Mouse (Mus musculus): ENCODE data around the gene Kif2a. TPM values are rescaled to one million over a fixed set of nuclear protein-coding genes. Genes with fewer than 3 reads are reported as not detected.
A peak's percentile ranks its signal among the peaks of the same experiment; 100 is the strongest.

Kif2a gene
- polyA plus RNA-seq, 1 experiment from 2014 or later = 6.1 TPM

DNA sequence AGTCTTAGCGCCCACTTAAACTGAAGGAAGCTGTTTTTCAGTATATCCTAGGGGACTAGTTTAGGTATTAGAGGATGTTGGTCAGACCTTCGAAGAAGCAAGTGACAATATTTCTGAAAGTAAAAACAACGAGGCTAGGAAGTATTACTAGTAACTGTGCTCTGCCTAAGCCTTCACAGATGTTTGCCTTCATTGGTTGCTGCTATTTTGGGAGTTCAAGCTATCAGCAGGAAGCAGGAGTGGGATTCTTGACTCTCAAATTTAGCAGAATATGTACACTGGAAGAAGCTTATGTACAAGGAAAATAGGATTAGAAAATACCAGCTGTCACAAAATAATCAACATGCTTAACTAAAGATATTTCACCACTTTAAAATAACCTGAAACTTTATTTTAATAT lies 29.4 kb upstream of the Kif2a start:
- WGBS = 76% methylated on average over 3 of the region's 3 CpGs
- ATAC-seq = no peak

DNA sequence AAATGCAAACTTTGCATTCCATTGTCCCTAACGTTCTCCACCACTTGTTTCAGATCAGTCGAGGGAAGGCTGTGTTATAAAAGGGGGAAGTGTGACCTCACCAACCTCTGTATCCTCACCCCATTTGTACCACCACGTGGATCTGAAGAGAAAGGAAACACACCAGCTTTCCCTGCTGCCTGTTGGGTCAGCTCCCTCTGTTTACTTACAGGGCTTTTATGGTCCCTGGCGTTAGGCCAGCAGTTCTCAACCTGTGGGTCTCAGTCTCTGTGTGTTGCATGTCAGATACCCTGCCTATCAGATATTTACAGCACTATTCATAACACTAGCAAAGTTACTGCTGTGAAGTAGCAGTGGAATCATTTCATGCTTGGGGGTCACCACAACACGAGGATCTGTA lies 22.3 kb upstream of the Kif2a start:
- peak; percentile 83 for ATAC-seq
- Histone ChIP-seq H3K36me3 (ENCODE audit: control insufficient read depth, insufficient read depth, low read length) (no peaks in the 10 kb centered on the region), H3K4me1 (ENCODE audit: control insufficient read depth, insufficient read depth, low read length) (peaks cover 12% of the 10 kb centered on the region), H3K9ac (ENCODE audit: low read depth, low read length) (no peak overlapping the region), H3K27ac (ENCODE audit: low read length) (no peak overlapping the region), H3K9me3 (ENCODE audit: control insufficient read depth, low read length) (0 out of 2 replicates have a peak, but pooled peaks cover 6% of the 10 kb centered on the region), H3K27me3 (replicated peaks; ENCODE audit: control insufficient read depth, insufficient read depth, low read length) (no peaks in the 10 kb centered on the region), H3K4me2 (ENCODE audit: low read depth, low read length) (peak overlapping the region; percentile 10; the same call in 1 of the 2 replicates), H3K4me3 (ENCODE audit: low read length) (no peak overlapping the region)
- 7% methylated on average over 5 of the region's 5 CpGs for WGBS

More for the DNA sequence above, 29.4 kb upstream of the Kif2a start:
- H3K36me3 ChIP-seq (ENCODE audit: control insufficient read depth, insufficient read depth, low read length) = no peaks in the 10 kb centered on the region
- no peak overlapping the region for H3K4me2 ChIP-seq (ENCODE audit: low read depth, low read length)
- H3K4me1 ChIP-seq (ENCODE audit: control insufficient read depth, insufficient read depth, low read length) = no peaks in the 10 kb centered on the region
- no peaks in the 10 kb centered on the region for H3K27me3 ChIP-seq (replicated peaks; ENCODE audit: control insufficient read depth, insufficient read depth, low read length)
- no peak overlapping the region for H3K9ac ChIP-seq (ENCODE audit: low read depth, low read length)
- no peak overlapping the region for H3K27ac ChIP-seq (ENCODE audit: low read length)
- H3K9me3 ChIP-seq (ENCODE audit: control insufficient read depth, low read length) = 0 out of 2 replicates have a peak, but pooled peaks cover 6% of the 10 kb centered on the region
- no peak overlapping the region for H3K4me3 ChIP-seq (ENCODE audit: low read length)

DNA sequence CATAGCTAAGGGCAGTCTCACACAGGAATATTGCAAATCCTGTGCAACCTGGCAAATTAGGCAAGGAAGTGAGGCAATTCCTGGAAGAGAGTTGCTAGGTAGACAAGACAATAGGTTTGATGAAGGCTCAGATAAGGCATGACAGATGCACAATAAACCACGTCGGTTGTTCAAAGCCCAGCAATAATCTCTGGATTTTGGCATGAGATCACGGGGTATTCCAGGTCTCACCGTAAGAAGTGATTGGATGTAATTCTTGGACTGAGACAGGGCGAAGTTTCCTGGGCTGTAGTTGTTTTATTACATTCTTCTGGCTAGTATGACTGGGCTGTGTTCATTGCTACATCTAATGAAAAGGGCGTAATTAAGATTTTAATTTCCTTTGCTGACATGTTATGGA lies 20.6 kb upstream of the Kif2a start:
- H3K4me2 ChIP-seq (ENCODE audit: low read depth, low read length) = no peak overlapping the region
- peaks cover 12% of the 10 kb centered on the region for H3K4me1 ChIP-seq (ENCODE audit: control insufficient read depth, insufficient read depth, low read length)
- no peak overlapping the region for H3K4me3 ChIP-seq (ENCODE audit: low read length)
- 0 out of 2 replicates have a peak, but pooled peaks cover 6% of the 10 kb centered on the region for H3K9me3 ChIP-seq (ENCODE audit: control insufficient read depth, low read length)
- ATAC-seq = no peak
- no peaks in the 10 kb centered on the region for H3K27me3 ChIP-seq (replicated peaks; ENCODE audit: control insufficient read depth, insufficient read depth, low read length)
- H3K9ac ChIP-seq (ENCODE audit: low read depth, low read length) = no peak overlapping the region
- WGBS = 71% methylated on average over 6 of the region's 6 CpGs
- H3K36me3 ChIP-seq (ENCODE audit: control insufficient read depth, insufficient read depth, low read length) = no peaks in the 10 kb centered on the region
- no peak overlapping the region for H3K27ac ChIP-seq (ENCODE audit: low read length)

DNA sequence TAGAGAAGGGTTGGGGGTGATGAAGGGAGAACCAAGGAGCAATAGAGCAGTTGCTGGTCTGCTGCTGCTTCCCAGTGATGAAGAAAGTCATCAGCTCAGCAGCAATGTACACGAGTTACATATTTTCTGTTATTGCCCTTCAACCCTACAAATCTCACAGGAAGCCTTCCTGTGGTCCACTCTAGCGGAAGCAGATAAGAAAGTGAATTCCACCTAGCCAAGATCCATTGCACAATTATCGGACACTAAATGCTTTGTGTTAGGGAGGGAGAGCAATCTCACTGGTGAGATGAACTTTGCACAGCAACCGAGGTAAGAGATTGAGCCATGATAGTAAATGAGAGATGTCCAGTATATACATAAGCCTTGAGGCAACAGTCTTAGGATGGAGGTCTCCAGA lies 17.6 kb upstream of the Kif2a start:
- Histone ChIP-seq H3K27ac (ENCODE audit: low read length) (no peak overlapping the region), H3K9me3 (ENCODE audit: control insufficient read depth, low read length) (no peaks in the 10 kb centered on the region), H3K4me1 (ENCODE audit: control insufficient read depth, insufficient read depth, low read length) (peaks cover 11% of the 10 kb centered on the region), H3K4me2 (ENCODE audit: low read depth, low read length) (no peak overlapping the region), H3K4me3 (ENCODE audit: low read length) (no peak overlapping the region), H3K36me3 (ENCODE audit: control insufficient read depth, insufficient read depth, low read length) (no peaks in the 10 kb centered on the region), H3K27me3 (replicated peaks; ENCODE audit: control insufficient read depth, insufficient read depth, low read length) (no peaks in the 10 kb centered on the region), H3K9ac (ENCODE audit: low read depth, low read length) (no peak overlapping the region)
- peak; percentile 65 for ATAC-seq
- WGBS = 70% methylated on average over 4 of the region's 4 CpGs

DNA sequence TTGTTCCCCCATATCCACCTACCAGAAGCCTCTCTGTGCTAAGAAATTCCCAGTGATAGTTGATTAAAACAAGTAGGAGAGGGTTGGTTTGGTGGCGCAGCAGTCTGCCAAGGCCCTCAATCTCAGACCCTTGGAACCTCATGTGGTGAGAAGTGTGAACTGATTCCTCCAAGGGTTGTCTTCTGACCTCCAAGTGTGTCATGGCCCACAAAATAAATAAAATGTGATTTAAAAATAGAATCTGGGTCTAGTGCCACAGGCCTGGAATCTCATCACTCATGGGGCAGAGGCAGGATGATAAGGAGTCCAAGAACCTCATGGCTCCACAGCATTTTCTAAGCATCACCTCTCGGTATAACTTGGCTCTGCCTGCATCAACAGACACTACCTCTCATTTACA lies 16.4 kb upstream of the Kif2a start:
- no peak overlapping the region for H3K4me2 ChIP-seq (ENCODE audit: low read depth, low read length)
- H3K36me3 ChIP-seq (ENCODE audit: control insufficient read depth, insufficient read depth, low read length) = no peaks in the 10 kb centered on the region
- no peak overlapping the region for H3K4me3 ChIP-seq (ENCODE audit: low read length)
- no peak for ATAC-seq
- WGBS = 94% methylated on average over 2 of the region's 2 CpGs
- H3K9ac ChIP-seq (ENCODE audit: low read depth, low read length) = no peak overlapping the region
- 0 out of 2 replicates have a peak, but pooled peaks cover 5% of the 10 kb centered on the region for H3K4me1 ChIP-seq (ENCODE audit: control insufficient read depth, insufficient read depth, low read length)
- no peaks in the 10 kb centered on the region for H3K27me3 ChIP-seq (replicated peaks; ENCODE audit: control insufficient read depth, insufficient read depth, low read length)
- H3K27ac ChIP-seq (ENCODE audit: low read length) = no peak overlapping the region
- H3K9me3 ChIP-seq (ENCODE audit: control insufficient read depth, low read length) = no peaks in the 10 kb centered on the region

DNA sequence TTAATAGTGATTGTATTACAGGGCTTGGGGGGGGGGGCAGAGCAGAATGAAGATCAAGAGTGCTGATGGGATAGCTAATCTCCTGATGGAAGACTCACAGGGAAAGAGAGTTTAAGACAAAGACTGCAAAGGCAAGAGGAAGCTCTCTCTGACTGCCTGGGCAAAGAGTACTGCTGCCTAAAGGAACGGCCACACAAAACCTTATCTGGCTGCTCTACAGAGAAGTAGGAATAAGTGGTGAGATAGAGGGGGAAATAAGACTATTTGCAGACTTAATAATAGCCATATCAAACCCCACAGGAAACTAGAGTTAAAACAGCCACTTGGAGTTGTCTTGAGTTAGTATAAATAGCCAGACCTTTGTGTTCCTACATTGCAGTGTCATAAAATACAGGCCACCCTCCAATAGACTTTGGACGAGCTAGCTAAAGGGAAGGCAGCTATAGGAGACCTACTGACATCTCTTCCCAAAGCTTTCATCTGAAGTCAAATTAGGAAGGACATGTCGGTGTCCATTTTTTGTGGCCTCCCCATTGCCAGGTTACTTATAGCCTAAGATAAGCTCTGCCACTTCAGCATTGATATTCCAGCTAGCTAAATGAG lies 13.7 kb upstream of the Kif2a start:
- H3K36me3 ChIP-seq (ENCODE audit: control insufficient read depth, insufficient read depth, low read length) = no peaks in the 10 kb centered on the region
- no peaks in the 10 kb centered on the region for H3K9me3 ChIP-seq (ENCODE audit: control insufficient read depth, low read length)
- H3K4me1 ChIP-seq (ENCODE audit: control insufficient read depth, insufficient read depth, low read length) = 0 out of 2 replicates have a peak, but pooled peaks cover 5% of the 10 kb centered on the region
- H3K9ac ChIP-seq (ENCODE audit: low read depth, low read length) = no peak overlapping the region
- WGBS = 61% methylated on average over 3 of the region's 3 CpGs
- no peak overlapping the region; the same call in 1 of the 2 replicates for H3K27ac ChIP-seq (ENCODE audit: low read length)
- H3K4me2 ChIP-seq (ENCODE audit: low read depth, low read length) = no peak overlapping the region
- H3K27me3 ChIP-seq (replicated peaks; ENCODE audit: control insufficient read depth, insufficient read depth, low read length) = no peaks in the 10 kb centered on the region
- ATAC-seq = peak; percentile 75
- no peak overlapping the region for H3K4me3 ChIP-seq (ENCODE audit: low read length)

DNA sequence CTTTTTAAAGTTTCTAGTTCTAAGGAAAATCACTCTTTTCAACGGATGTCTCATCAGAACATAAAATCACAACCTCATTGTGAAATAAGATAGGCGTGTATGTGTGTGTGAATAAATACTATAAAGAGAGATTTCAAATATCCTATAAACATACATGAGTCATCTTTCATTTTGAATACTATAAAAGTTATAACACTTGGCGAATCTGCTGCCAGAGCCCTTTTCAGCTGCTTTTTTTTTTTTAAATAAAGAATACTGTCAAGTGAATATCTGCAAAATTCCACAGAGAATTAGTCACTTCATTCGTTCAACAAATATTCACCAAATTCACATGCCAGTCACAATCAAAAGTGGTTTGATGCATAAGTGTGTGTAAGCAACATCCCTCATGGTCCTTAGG lies 13.2 kb upstream of the Kif2a start:
- no peak overlapping the region for H3K4me2 ChIP-seq (ENCODE audit: low read depth, low read length)
- no peak overlapping the region for H3K9ac ChIP-seq (ENCODE audit: low read depth, low read length)
- no peaks in the 10 kb centered on the region for H3K36me3 ChIP-seq (ENCODE audit: control insufficient read depth, insufficient read depth, low read length)
- H3K27ac ChIP-seq (ENCODE audit: low read length) = no peak overlapping the region; the same call in 1 of the 2 replicates
- H3K9me3 ChIP-seq (ENCODE audit: control insufficient read depth, low read length) = no peaks in the 10 kb centered on the region
- no peak for ATAC-seq
- H3K4me3 ChIP-seq (ENCODE audit: low read length) = no peak overlapping the region
- 72% methylated on average over 4 of the region's 4 CpGs for WGBS
- H3K4me1 ChIP-seq (ENCODE audit: control insufficient read depth, insufficient read depth, low read length) = 0 out of 2 replicates have a peak, but pooled peaks cover 5% of the 10 kb centered on the region
- no peaks in the 10 kb centered on the region for H3K27me3 ChIP-seq (replicated peaks; ENCODE audit: control insufficient read depth, insufficient read depth, low read length)

DNA sequence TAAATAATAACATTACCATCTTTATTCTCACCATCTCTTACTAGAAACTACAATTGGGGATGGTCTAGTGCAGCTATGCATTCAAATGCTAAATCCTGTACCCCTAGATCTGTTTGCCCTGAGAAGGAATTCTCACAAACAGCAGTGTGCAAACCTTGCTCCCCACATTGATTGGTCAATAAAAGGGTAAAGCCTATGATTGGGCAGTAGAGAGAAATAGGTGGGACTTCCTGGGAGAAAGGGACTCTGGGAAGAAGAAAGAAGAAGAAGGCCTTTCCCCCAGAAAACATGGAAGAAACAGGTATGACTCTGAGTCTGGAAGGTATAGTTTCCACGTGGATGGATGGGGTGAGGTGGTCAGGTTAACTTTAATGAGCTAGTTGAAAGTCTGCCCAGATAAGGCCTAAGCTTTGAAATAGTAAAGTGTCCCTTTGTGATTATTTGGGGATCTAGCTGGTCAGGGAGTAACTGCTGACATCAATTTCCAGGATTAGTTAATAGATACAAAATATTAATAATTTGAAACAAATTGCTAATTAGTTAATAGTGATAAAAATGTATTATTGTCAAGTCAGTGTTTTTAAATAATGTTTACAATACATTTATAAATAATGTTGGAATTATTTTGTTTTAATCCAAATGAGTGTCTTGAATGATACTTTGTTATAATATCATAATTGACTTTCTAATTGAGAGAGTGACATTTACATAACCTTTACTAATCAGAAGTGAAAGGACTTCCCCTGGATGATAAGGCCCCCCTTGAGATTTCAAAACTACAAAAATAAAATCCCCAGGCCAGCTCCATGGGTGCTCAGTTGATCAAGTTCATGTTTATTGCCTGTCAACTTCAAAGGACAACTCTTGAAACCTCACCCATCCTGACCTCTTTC lies 12.3 kb upstream of the Kif2a start:
- Histone ChIP-seq H3K4me1 (ENCODE audit: control insufficient read depth, insufficient read depth, low read length) (0 out of 2 replicates have a peak, but pooled peaks cover under 1% of the 10 kb centered on the region), H3K27me3 (replicated peaks; ENCODE audit: control insufficient read depth, insufficient read depth, low read length) (no peaks in the 10 kb centered on the region), H3K36me3 (ENCODE audit: control insufficient read depth, insufficient read depth, low read length) (no peaks in the 10 kb centered on the region), H3K27ac (ENCODE audit: low read length) (no peak overlapping the region), H3K4me3 (ENCODE audit: low read length) (no peak overlapping the region), H3K9me3 (ENCODE audit: control insufficient read depth, low read length) (no peaks in the 10 kb centered on the region), H3K9ac (ENCODE audit: low read depth, low read length) (no peak overlapping the region), H3K4me2 (ENCODE audit: low read depth, low read length) (no peak overlapping the region)
- peak; percentile 51; the same call in 1 of the 2 replicates for ATAC-seq
- WGBS = 48% methylated on average over 1 of the region's 1 CpGs

DNA sequence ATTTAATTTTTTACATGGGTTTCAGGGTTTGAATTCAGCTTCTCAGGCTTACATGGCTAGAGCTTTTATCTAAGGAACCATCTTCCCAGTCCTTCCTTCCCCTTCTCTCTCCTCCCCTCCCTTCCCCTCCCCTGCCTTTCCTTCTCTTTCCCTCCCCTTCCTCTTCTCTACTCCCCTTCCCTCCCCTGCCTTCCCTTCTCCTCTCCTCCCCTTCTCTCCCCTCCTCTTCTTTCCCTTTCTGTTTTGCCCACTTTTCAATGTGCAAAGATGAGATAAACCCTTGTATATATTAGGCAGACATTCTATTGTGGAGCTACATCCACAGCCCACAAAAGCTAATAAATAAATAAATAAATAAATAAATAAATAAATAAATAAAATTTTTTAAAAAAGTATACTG lies 9.3 kb upstream of the Kif2a start:
- Histone ChIP-seq H3K27ac (ENCODE audit: low read length) (no peak overlapping the region), H3K4me3 (ENCODE audit: low read length) (no peak overlapping the region), H3K9ac (ENCODE audit: low read depth, low read length) (no peak overlapping the region), H3K4me1 (ENCODE audit: control insufficient read depth, insufficient read depth, low read length) (no peaks in the 10 kb centered on the region), H3K4me2 (ENCODE audit: low read depth, low read length) (no peak overlapping the region), H3K9me3 (ENCODE audit: control insufficient read depth, low read length) (no peaks in the 10 kb centered on the region), H3K36me3 (ENCODE audit: control insufficient read depth, insufficient read depth, low read length) (no peaks in the 10 kb centered on the region), H3K27me3 (replicated peaks; ENCODE audit: control insufficient read depth, insufficient read depth, low read length) (no peaks in the 10 kb centered on the region)
- ATAC-seq = no peak

Data from intestine, embryonic 16.5 days (tissue).